Mouse (Mus musculus) spleen, adult 12 weeks (tissue): ENCODE results near the gene Ppp4r1.

Source experiments
- DNase-seq: peaks from one replicate; pipeline ENCODE4 v3.0.0; 2022; ENCODE audit warnings: low spot score

Ppp4r1 gene

DNA sequence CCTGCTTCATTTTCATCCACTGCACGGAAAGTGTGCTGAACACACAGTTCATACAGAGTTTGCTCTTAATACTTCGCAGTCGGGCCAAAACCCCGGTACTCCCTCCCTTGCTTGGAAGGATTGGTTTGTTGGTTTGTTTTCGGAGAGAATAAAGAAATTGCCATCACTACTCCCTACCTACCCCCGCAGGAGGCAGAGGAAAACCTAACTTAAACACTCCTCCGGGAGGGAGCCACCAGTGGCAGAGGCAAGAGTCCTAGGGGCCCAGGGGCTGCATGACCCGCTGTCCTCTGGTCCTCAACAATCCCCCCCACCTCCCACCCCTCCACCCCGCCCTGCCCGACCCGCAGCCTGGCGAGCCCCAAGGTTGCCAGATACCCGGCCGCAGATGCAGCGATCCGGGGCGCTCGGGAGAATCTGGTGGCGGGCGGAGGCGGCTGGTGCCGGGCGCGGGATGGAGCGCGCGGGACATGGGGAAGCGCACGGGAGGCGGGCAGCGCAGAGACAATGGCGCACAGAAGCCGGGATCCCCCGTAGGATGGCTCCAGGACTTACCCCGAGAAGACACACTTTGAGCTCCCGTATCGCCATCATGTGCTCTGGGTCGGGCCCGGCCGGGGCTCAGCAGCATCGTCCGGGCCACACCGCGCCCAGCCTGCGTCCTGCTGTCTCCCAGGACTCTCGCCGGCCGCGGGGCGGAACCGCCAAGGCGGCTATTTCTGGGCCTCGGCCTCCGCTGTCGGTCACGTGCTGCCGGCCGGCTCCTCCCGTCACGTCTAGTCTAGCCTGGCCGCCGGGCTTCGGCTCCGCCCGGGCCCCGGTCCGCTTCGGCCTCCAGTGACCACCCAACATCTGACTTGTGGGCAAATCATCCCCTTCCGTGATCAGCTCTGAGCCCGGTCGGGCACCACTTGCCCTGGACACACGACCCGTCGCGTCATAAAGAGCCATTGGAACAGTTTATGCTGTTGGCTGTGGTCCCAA is 10.1 kb upstream of the Ppp4r1 start, which contains the start of gene Rab31:
Gene Rab31 (minus strand): TSS at position 802 of the 984 bp plus-strand sequence.
- DNase-seq, result peak; percentile 10

DNA sequence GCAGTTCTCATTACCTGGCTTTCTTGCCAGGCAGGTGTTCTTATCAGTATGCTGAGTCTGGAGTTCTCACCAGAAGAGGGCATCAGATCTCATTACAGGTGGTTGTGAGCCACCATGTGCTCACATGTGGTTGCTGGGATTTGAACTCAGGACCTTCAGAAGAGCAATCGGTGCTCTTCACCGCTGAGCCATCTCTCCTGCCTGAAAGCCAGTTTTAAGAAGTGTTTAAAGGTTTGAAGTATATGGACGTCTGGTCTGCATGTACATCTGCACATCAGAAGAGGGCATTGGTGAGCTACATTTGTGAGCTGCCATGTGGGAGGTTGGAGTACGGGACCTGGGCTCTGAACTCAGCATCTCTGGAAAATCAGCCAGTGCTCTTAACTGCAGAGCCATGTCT is 8.8 kb upstream of the Ppp4r1 start:
- no peak for DNase-seq

DNA sequence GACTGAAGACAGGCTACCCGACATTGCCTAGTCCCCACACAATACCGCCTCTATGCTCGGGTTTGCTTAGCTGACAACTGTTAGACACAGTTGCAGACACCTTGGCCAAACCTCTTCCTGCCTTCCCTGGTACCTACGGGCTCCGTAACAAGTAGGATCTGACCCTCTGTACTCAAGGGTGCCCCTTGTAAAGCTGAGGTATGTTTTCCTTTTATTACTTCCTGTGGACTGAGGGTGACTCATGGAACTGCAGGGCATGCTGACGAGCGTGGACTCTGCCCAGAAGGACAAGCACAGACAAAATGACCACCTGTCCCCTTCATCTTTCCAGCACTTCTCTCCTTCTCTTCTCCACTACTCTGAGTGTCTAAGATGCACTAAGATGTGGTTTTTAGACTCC is 7.9 kb upstream of the Ppp4r1 start:
- DNase-seq, result no peak

DNA sequence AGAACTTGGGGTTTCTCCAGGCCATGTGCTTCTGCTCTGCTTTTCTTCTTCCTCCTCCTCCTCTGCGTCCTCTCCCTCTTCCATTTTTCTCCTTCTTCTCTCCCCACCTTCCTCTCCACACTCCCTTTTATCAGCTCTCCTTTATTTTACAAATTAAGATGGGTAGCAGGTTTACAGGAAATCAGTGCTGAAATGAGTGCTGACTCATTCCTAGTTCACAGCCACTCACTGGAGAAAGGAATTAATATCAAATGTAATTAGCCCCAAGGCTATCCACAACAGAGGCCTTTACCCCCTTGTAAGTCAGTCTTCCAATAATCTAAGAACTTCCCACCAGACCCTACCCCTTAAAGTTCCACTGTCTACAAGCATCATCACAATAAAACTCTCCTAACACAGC is 6.1 kb upstream of the Ppp4r1 start:
- DNase-seq, result no peak

DNA sequence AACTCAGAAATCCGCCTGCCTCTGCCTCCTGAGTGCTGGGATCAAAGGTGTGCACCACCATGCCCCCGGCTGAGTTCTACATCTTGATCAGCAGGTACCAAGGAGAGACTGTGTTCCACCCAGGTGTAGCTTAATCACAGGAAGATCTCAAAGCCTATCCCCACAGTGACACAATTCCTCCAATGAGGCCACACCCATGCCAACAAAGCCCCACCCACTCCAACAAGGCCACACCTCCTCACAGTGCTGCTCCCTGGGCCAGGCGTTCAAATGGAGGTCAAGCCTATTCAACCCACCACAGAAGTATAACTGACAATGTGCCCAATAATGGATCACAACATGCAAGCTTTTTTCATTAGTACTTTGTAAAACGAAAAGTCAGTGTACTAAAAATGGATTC is 4.9 kb upstream of the Ppp4r1 start:
- no peak for DNase-seq

DNA sequence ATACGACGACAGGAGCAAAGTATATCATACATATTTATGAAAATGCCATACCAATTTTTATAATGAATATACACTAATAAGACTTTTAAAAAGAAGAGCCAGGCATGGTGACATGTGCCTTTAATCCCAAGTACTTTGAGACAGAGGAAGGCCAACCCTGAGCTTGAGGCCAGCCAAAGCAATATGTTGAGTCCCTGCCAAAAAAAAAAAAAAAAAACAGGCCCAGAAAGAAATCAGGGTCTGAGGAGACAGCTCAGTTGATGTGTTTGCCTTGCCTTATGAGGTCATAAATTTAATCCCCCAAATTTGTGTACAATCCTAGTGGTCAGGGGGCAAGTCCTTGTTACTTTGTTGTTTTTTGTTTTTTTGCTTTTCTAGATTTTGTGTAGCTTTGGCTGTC is 1.4 kb upstream of the Ppp4r1 start:
- DNase-seq, result no peak

DNA sequence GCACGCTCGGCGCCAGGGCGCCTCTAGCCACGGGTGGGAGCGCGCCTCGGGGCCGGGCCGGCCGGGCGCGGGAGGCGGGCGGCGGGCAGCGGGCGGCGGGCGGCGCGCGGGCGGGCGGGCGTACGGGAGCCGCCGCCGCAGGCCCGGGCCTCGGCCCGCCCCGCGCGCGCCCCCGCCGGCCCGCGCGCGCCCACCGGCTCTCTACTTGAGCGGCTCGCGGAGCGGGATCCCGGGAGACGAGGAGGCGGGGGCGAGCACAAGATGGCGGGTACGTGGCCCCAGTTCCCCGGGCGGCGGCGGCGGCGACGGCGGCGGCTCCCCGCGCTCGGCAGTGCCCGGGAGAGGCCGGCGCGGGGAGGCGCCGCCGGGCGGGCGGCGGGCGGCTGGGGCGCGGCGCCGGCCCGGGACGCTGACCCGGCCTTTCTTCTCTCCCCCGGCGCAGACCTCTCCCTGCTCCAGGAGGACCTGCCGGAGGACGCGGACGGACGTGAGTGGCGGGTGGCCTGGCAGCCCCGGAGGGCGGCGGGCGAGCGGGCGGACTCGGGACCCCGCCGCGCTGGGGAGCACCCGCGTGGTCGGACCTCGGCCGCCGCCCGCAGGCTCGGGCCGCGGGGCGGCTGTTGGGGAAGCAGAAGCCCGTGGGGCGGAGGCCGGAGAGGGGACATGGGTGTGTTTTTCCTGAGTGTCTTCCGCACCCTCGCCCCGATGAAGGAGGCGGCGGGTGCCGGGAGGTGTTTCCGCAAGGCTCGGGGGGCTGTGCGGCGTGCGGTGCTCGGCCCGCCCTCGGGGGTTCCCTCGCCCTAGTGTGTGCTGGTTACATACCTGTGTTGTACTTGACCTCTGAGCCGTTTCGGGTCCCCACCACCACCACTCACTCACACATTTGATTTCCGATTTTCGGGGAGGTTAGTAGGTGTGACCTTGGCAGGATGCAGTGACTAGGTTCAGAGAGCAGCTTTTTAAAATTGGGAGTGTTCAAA is 1.1 kb downstream of the Ppp4r1 start:
- DNase-seq, result peak; percentile 40

DNA sequence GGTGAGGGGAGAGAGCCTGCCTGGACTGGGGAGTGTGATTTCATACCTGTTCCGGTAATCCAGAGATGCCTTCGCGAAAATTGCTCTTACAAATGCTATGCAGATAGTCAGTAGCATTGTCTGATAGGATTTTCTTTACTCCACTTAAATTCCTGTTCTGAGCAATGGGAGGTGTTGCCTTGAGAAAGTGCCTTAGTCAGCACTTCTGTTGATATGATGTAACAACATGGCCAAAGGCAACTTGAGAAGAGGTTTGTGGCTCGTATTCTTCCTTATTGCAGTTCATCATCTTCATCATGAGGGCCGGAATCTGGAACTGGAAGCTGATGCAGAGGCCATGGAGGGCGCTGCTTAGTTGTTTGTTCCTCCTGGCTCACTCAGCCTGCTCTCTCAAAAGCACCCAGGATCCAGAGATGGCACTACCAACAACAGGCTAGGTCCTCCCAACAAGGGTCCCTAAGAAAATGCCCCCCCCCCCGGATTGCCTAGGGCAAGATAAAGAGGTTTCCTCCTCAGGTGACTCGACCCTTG is 2.3 kb downstream of the Ppp4r1 start:
- DNase-seq, result no peak

DNA sequence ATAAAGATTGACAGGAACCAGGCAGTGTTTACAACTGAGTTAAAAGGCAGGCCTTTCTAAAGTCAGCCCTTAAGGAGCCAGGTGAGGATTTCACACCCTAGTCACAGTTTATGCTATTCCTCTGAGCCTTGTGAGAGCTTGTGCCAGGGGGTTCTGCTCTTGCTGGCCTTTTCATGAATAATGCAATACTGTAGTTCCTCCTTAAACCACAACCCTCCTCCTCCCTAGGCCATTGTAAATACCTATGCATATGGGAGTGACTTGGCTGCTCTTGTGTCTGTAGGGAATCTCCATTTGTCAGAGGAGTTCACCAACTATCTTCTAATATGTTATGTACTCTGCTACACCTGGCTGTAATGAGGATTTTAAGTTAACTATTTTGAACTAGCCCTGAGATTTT is 3.3 kb downstream of the Ppp4r1 start:
- DNase-seq, result no peak

DNA sequence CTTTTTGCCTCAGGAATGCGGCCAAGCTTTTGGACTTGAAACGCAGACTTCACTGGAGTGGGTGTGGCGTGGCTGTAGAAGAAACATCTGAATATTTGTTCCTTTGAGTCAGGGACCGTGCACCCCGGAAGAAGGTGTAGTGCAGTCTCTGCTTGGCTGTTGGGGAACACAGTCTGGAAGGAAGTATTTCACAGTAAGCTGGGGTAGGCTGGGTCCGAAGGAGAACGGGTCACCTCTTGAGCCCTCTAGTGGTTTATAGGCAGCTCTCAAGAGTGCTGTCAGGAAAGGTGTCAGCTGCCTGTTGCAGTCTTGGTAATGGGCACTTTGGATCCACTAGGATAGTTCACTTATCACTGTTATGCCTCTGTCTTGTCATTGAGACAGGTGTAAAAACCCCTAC is 3.9 kb downstream of the Ppp4r1 start:
- DNase-seq, result no peak

DNA sequence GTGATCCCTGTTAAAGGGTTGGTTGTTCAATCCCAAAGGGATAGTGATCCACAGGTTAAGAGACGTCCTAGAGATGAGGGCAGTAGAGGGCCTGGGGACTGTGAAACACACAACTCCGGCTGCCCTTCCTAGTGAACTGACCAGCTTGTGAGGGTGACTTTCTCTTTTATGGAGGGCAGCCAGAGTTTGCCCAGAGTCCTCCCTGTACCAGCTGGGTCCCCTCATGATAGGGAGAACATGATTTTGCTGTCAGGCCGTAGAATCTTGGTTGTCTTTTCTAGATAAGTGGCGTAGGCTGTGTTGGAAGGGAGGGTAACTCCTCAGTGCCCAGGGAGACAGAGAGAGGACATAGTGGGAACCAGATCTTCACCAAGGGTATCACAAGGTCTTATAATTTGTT is 4.9 kb downstream of the Ppp4r1 start:
- DNase-seq, result no peak

DNA sequence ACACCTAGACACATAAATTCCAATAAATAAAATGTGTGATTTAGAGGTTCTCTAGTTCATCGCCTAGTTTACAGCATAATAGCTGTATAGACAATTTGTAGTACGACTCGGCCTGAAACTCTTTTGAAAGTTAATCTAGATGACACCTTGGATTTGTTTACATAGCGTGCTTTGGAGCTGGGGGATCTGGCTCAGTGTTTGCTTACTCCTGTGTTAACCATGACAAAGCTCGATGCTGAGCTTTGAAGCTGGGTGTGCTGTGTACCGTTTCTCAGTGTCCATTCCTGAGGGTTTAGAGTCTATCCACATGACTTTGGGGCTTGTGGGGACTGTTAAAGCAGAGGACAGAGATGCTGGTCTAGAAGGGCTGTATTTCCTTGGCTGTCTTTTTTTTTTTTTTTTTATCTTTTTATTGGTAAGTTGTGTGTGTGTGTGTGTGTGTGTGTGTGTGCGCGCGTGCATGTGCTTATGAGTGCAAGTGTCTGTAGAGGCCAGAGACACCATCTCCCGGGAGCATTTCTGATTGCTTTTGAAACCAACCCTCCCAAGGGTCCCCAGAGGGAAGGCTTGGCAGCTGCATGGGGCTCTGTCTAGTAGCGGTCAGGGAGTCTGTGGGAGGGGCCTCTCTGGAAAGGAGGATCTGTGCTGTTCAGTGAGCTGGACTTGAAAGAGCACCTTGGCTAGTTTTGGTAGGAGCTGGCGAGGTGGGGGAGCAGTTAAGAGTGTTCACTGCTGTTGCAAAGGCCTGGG is 6.3 kb downstream of the Ppp4r1 start:
- DNase-seq, result no peak

DNA sequence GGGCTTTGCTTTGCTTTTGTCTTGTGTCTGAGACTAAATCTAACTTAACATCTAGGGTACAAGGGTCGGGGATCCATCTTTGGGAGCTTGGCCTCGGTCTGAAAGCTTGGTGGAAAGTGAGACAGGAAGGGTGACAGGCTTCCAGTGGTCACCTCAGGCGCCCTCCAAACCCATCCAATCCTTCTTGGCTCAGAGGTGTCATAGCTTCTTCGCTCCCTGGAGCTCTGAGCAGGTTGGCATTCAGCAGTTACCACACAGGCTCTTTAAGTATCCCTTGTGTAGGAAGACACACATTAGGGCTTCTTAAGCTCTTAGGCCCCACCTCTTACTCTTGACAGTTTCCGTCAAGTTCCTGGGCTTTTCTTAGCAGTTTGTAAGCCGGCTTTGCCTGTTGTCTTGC is 7.2 kb downstream of the Ppp4r1 start:
- no peak for DNase-seq

DNA sequence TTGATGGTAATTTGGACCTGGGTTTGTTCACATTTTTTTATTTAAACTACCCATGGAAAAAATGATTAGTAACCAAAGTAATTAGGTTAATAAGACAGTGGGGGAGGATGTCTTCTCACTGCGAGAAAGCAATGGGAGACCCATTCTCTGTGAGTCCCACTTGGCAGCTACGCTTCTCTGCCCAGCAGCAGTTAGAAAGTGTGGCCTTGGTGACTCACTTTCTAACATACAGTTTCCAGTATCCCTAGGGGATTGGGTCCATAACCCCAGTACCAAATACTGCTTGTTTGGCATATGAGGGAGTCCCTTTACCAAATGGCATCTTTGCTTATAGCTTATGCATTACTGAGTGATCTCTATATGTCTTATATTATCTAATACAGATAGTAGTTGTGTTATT is 8.8 kb downstream of the Ppp4r1 start:
- DNase-seq, result no peak

DNA sequence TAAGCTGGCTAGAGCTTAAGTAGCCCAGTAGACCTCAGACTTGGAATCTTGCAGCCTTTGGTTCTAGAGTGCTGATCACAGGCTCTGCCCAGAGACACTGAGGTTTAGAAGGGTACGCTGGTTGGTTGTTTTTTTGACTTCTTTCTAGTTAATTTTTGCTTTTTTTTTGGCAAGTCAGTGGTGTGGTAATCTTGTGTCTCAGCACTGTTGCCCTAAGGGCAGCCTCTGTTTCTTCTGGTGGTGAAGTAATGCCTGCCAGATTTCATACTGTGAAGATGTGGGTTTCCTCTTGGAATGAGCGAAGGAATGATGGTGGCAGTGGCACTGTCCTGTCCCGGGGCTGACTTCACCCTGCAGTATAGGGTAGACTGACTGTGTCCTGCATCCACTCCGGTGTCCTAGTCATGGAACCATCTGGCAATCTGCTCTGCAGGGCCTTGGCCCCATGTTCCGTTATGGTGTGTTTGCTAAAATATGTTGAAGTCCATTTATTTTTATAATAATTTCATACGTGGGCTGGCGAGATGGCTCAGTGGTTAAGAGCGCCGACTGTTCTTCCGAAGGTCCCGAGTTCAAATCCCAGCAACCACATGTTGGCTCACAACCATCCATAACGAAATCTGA is 11.0 kb downstream of the Ppp4r1 start:
- DNase-seq, result no peak

DNA sequence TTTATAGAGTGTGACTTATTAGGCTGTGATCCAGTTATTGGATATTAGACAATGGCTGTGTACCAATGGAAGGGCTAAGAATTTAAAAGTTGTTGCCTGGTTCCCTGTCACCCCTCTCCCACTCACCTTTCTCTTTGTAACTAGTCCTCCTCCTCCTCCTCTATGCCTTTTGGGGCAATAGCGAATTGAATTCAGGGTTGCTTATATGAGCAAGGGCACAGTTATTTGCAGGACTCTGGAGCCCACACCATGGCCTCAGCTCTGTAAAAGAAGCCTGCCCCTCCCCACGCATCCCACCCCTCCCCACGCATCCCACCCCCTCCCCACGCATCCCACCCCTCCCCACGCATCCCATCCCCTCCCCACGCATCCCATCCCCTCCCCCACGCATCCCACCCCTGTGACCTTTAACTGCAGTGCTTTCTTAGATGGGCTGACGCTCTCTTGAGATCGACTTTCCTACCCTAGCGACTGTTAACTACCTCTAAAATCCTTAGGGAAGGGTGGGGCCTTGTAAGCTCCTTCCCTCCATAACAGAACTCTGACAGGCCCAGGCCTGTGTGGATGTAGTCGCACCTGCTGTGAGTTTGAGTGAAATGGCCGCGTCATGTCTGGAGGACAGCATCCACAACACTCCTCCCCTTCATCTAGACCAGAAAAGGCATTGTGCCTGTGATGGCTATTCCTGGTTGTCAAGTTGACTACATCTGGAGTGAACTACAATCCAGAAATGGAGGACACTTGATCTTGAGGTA is 11.9 kb downstream of the Ppp4r1 start:
- DNase-seq, result no peak

DNA sequence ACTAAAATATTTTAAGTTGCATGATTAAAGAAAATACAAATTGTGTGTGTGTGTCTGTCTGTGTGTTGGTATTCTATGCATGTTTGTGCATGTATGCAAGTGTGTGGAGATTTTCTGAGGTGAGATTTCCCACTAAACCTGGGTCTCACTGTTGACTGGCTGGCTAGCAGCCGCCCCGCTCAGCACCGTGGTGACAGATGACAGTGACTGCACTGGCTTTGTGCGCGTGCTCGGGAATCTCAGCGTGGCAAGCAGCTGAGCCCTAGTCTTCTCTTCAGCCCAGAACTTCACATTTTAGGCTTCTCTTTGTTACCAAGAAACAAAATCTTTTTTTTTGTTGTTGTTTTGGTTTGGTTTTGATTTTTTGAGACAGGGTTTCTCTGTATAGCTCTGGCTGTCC is 13.7 kb downstream of the Ppp4r1 start:
- DNase-seq, result no peak

DNA sequence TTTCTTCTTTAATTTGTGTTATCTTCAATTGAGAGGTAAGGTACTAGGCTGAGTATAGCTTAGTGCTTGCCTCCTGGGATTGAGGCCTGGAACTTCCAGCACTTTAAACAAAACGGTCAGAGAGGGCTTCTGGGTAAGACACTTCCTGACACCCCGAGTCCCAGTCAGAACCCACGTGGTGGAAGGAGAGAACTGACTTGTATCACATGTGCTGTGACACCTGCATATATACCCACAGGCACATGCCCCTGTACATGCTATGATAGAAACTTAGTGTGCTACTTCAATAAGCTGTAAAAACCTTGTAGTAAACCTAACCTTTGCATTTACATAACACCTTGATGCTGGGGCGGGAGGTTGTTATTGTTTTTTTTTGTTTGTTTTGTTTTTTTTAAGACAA is 16.1 kb downstream of the Ppp4r1 start:
- DNase-seq, result no peak

DNA sequence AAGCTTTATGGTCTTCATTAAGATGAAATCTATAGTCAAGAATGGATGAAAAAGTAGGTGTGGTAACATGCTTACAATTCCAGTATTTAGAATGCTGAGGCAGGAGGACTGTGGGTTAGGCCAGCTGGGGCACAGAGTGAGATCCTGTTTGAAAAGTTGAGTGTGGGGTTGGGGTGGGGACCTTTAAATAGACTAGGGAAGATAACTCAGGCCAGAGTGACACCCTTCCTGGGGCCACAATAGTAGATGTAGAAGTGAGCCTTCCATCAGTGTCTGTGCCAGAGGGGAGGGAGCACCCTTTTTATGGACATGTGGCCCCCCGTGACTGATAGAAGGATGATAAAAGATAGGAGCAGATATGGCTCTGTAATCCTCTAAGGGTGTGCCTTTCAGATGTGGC is 17.0 kb downstream of the Ppp4r1 start:
- no peak for DNase-seq

DNA sequence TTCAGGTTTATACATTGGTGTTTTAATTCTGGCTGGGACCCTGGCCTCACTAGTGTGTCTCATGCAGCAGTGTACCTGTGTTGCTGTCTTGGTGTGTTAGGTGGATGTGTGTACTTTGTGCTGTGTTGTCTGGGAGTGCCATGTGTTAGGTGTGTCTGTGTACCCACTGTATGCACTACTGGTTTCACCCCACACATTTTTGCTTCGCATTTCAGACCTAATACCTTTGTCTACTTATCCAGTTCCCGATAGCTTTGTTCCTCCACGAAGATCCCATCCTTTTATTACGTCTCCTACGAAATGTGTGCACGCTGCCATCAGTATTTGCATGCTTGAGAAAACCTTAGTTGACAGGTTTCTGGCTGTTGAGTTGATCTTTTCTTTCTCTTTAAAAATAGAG is 18.1 kb downstream of the Ppp4r1 start:
- DNase-seq, result no peak

DNA sequence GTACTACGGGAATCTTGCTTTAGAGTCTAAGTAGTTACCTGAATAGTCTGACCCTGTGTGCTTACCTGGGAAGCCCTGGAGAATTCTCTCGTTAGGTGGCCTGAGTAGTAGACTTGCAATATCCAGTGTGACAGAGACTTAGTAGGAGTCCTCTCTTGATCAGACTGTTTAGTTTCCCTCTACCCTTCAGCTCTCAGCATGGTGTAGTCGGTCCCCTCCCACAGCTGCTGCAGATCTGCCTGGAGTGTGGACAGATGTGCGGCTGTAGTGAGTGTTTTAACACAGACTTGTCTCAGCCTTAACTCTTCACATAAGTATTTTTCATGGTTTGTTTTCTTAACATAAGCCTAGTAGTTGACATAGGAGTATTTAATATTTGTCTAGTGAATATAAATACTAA is 19.7 kb downstream of the Ppp4r1 start:
- no peak for DNase-seq
